Mouse (Mus musculus) midbrain, embryonic 10.5 days (tissue): ENCODE results near the gene Crym. TPM values are rescaled to one million over a fixed set of nuclear protein-coding genes. Genes with fewer than 3 reads are reported as not detected.

ENCODE experiments used
- DNase-seq: peaks from one replicate; pipeline ENCODE4 v3.0.0-alpha.2; 2017; ENCODE audit warnings: low spot score
- H3K27ac ChIP-seq: fragments of 300-500 bp; sonication (generic); replicated peaks from 2 replicates; pipeline ENCODE4 v1.5.1; 2016; ENCODE audit warnings: mild to moderate bottlenecking
- H3K27me3 ChIP-seq: fragments of 300-500 bp; sonication (generic); 2 replicates; pipeline ENCODE4 v1.6.1; 2016; ENCODE audit warnings: low read depth, mild to moderate bottlenecking; ENCODE audit not compliant: poor library complexity, severe bottlenecking
- H3K36me3 ChIP-seq: fragments of 300-500 bp; sonication (generic); 2 replicates; pipeline ENCODE4 v1.6.1; 2016; ENCODE audit warnings: mild to moderate bottlenecking, moderate library complexity
- H3K4me1 ChIP-seq: fragments of 300-500 bp; sonication (generic); 2 replicates; pipeline ENCODE4 v1.6.1; 2016
- H3K4me3 ChIP-seq: fragments of 300-500 bp; sonication (generic); 2 replicates; pipeline ENCODE4 v1.5.1; 2016; ENCODE audit warnings: mild to moderate bottlenecking, moderate library complexity
- H3K9me3 ChIP-seq: fragments of 300-500 bp; sonication (generic); replicated peaks from 2 replicates; pipeline ENCODE4 v1.6.1; 2016; ENCODE audit warnings: mild to moderate bottlenecking
- WGBS: fragments of 180-500 bp; shearing (Covaris S2); methylation state at CpG from one replicate; pipeline ENCODE4 v1.1.7; 2016; 5-methylcytosine and 5-hydroxymethylcytosine counted together
- polyA plus RNA-seq: library from polyadenylated mRNA; unstranded; fragments of >200 nt; fragmentation: Nextera tagmentation; extraction: Ambion mirVana; gene quantifications from 2 replicates; pipeline ENCODE4 v1.2.1, GENCODE M21; 2016

The Crym gene
- 35.5 and 40.2 TPM in 2 replicates for polyA plus RNA-seq

GRCm38 (mm10) chr7:120201771-120202170 is at the start of gene Crym:
TSS of gene Crym (minus strand) at chr7:120202111.
- WGBS: 4% methylated on average over 26 of the region's 26 CpGs
- Histone ChIP-seq H3K9me3 (no peaks in the 10 kb centered on the region), H3K4me1 (peaks cover 13% of the 10 kb centered on the region), H3K27me3 (peaks cover 42% of the 10 kb centered on the region), H3K36me3 (no peaks in the 10 kb centered on the region), H3K27ac (no peak within 1 kb of the TSS; the same call in 1 of the 2 replicates), H3K4me3 (peak within 1 kb of the TSS; percentile 43)
- DNase-seq: peak; percentile 25

- Histone ChIP-seq H3K27ac (no peak overlapping the region), H3K27me3 (no peaks in the 10 kb centered on the region), H3K4me1 (no peaks in the 10 kb centered on the region), H3K36me3 (no peaks in the 10 kb centered on the region), H3K4me3 (no peak overlapping the region), H3K9me3 (no peaks in the 10 kb centered on the region)
- no peak for DNase-seq
Observed at GRCm38 (mm10) chr7:120241092-120241491, 39.2 kb upstream of the Crym start.

DNA sequence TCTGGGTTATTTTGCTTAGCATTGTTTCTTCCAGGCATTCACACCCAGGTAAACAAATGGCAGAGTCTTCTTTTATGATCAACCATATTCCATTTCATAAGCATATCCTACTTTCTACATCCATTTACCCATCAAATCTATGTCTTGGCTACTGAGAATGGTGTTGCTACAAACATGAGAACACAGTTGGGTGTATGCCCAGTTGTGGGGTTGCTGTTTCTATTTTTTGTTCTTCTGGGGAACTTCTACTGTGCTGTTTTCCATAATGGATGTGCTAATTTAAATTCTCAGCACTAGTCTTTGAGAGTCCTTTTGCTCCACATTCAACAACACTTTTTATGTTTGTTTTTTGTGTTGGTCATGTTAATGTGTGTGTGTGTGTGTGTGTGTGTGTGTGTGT is 26.6 kb upstream of the Crym start:
- Histone ChIP-seq H3K9me3 (no peaks in the 10 kb centered on the region), H3K27me3 (no peaks in the 10 kb centered on the region), H3K4me1 (no peaks in the 10 kb centered on the region), H3K36me3 (no peaks in the 10 kb centered on the region), H3K4me3 (no peak overlapping the region), H3K27ac (no peak overlapping the region)
- no peak for DNase-seq

DNA sequence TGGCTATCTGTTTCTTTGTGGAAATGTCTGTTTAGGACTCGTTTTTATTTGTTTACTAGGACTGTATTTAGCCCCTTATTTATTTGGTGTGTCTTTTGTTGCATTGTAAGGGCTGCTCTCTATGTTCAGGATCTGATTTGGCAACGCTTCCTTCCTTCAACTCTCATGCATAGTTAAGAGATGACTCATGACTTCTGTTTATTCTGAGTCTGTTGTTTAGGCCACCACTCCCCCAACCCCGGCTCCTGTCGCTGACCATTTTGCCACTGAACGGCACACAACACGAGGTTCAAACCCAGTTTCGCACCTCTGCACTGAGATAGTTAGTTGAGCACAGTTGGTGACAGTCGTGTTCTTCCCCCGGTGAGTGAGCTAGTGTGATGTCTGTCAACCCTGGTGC is 4.1 kb upstream of the Crym start:
- Histone ChIP-seq H3K4me3 (no peak overlapping the region), H3K36me3 (no peaks in the 10 kb centered on the region), H3K27ac (no peak overlapping the region), H3K4me1 (peaks cover 10% of the 10 kb centered on the region), H3K9me3 (no peaks in the 10 kb centered on the region), H3K27me3 (peaks cover 24% of the 10 kb centered on the region)
- WGBS: 79% methylated on average over 9 of the region's 9 CpGs
- no peak for DNase-seq

DNA sequence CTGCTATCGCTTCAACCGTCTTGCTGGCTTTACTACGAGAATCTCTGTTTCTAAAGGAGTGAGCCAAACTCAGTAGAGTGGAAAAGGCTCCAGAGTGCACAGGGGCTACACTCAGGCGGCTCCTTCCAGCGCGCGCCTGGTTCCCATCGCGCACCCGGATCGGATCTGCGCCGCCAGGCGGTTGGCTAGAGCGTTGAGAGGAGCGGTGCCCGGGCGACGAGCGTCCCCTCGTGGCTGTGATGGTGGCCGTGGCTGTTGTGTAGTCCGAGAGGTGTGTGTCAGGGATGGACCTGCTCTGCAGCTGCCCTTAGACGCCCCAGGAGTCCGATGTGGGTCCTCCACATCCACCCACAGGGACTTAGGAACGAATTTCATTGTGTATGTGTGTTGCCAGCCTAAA is 1.9 kb upstream of the Crym start, which contains the start of gene Abca14:
Abca14 (plus strand) TSS at position 173 of the 400 bp plus-strand sequence.
- Histone ChIP-seq H3K36me3 (no peaks in the 10 kb centered on the region), H3K9me3 (no peaks in the 10 kb centered on the region), H3K27ac (no peak within 1 kb of the TSS), H3K4me3 (no peak within 1 kb of the TSS), H3K27me3 (peaks cover 42% of the 10 kb centered on the region), H3K4me1 (peaks cover 13% of the 10 kb centered on the region)
- DNase-seq: peak; percentile 84
- WGBS: 4% methylated on average over 26 of the region's 26 CpGs

- 2% methylated on average over 14 of the region's 14 CpGs for WGBS
- Histone ChIP-seq H3K36me3 (no peaks in the 10 kb centered on the region), H3K4me3 (peak overlapping the region; percentile 43), H3K27me3 (peaks cover 42% of the 10 kb centered on the region), H3K9me3 (no peaks in the 10 kb centered on the region), H3K4me1 (peaks cover 13% of the 10 kb centered on the region), H3K27ac (no peak overlapping the region; the same call in 1 of the 2 replicates)
- DNase-seq: peak; percentile 16
Observed at GRCm38 (mm10) chr7:120201231-120201744, 623 bp downstream of the Crym start.

DNA sequence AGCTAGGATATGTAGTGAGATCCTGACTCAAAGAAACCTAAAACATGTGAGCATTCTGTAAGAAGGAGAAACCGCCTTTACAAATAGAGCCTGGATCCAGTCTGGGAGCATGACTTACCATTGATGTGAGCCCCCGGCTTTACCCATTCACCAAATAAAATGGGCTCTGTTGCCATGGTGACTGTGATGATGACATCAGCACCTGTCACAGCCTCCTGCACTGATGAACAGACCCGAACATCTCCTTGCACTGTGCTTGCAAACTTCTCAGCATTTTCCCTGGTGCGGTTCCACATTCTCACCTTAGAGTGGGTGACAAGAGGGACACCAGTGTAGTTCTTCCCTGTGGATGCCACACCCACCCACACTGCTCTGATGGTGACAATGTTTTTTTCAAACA is 6.7 kb downstream of the Crym start:
- Histone ChIP-seq H3K4me3 (no peak overlapping the region), H3K36me3 (no peaks in the 10 kb centered on the region), H3K4me1 (0 out of 2 replicates have a peak, but pooled peaks cover 5% of the 10 kb centered on the region), H3K27me3 (peaks cover 11% of the 10 kb centered on the region), H3K27ac (no peak overlapping the region), H3K9me3 (no peaks in the 10 kb centered on the region)
- 73% methylated on average over 4 of the region's 4 CpGs for WGBS
- peak; percentile 17 for DNase-seq

- no peaks in the 10 kb centered on the region for H3K9me3 ChIP-seq
- no peaks in the 10 kb centered on the region for H3K36me3 ChIP-seq
- DNase-seq: no peak
- H3K4me3 ChIP-seq: no peak overlapping the region
- H3K27ac ChIP-seq: no peak overlapping the region
- WGBS: 84% methylated on average over 6 of the region's 6 CpGs
- 0 out of 2 replicates have a peak, but pooled peaks cover 5% of the 10 kb centered on the region for H3K4me1 ChIP-seq
- no peaks in the 10 kb centered on the region for H3K27me3 ChIP-seq
Observed at GRCm38 (mm10) chr7:120192816-120193215, 9.1 kb downstream of the Crym start.

DNA sequence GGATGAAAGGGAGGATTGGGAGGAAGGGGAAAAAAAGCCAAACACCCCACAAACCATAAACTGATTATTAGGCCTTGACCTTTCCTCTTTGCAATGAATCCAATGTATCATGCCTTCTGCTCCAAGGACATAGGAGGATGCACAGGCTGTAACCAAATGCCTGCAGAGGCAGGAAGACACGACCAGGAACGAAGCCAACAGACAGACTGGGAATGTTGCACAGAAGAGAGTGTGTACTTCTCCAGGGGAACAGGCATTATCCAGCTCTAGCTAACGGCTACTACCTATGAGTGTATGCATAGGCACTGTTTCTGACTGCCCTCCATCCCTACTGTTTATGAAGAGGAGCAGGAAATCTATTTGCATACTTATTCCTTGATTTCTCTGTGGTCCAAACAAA is 9.7 kb downstream of the Crym start:
- no peaks in the 10 kb centered on the region for H3K36me3 ChIP-seq
- no peak overlapping the region for H3K4me3 ChIP-seq
- no peaks in the 10 kb centered on the region for H3K9me3 ChIP-seq
- DNase-seq: no peak
- no peaks in the 10 kb centered on the region for H3K27me3 ChIP-seq
- WGBS: 66% methylated on average over 3 of the region's 3 CpGs
- no peak overlapping the region for H3K27ac ChIP-seq
- 0 out of 2 replicates have a peak, but pooled peaks cover 5% of the 10 kb centered on the region for H3K4me1 ChIP-seq

DNA sequence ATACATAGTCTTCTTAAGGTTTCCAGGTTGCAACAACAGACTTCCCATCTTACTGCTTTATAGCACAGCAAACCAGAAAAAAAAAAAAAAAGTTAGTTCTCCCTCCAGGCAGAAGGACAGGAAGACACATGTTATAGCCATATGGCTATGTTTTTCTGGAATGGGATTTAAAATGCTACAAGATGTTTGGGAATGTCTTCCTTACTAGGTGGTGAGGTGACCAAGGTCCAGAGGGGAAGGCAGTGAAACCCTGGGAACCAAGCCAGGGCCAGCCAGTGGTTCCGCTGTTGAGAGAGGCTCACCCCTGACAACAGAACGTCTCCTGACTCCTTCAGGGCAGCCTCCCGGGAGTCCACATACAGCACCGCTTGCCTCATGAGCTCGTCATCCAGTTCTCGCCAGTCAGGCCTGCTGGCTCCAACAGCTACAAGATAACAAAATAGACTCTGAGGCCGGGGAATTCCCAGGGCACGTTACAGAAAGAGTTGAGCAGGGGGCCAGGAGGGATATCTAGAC is 11.7 kb downstream of the Crym start:
- H3K27ac ChIP-seq: no peak overlapping the region
- no peak overlapping the region for H3K4me3 ChIP-seq
- no peak for DNase-seq
- WGBS: 71% methylated on average over 8 of the region's 8 CpGs
- 0 out of 2 replicates have a peak, but pooled peaks cover 3% of the 10 kb centered on the region for H3K4me1 ChIP-seq
- no peaks in the 10 kb centered on the region for H3K36me3 ChIP-seq
- H3K27me3 ChIP-seq: no peaks in the 10 kb centered on the region
- H3K9me3 ChIP-seq: no peaks in the 10 kb centered on the region

GRCm38 (mm10) chr7:120189369-120190149 is 12.4 kb downstream of the Crym start:
- no peak for DNase-seq
- H3K27ac ChIP-seq: no peak overlapping the region
- H3K27me3 ChIP-seq: no peaks in the 10 kb centered on the region
- WGBS: 89% methylated on average over 8 of the region's 8 CpGs
- H3K36me3 ChIP-seq: no peaks in the 10 kb centered on the region
- H3K4me1 ChIP-seq: no peaks in the 10 kb centered on the region
- no peaks in the 10 kb centered on the region for H3K9me3 ChIP-seq
- no peak overlapping the region for H3K4me3 ChIP-seq

GRCm38 (mm10) chr7:120188946-120189345 is 13.0 kb downstream of the Crym start:
- no peaks in the 10 kb centered on the region for H3K9me3 ChIP-seq
- no peaks in the 10 kb centered on the region for H3K4me1 ChIP-seq
- H3K27ac ChIP-seq: no peak overlapping the region
- no peak for DNase-seq
- no peak overlapping the region for H3K4me3 ChIP-seq
- H3K36me3 ChIP-seq: no peaks in the 10 kb centered on the region
- H3K27me3 ChIP-seq: no peaks in the 10 kb centered on the region
- WGBS: 92% methylated on average over 5 of the region's 5 CpGs

DNA sequence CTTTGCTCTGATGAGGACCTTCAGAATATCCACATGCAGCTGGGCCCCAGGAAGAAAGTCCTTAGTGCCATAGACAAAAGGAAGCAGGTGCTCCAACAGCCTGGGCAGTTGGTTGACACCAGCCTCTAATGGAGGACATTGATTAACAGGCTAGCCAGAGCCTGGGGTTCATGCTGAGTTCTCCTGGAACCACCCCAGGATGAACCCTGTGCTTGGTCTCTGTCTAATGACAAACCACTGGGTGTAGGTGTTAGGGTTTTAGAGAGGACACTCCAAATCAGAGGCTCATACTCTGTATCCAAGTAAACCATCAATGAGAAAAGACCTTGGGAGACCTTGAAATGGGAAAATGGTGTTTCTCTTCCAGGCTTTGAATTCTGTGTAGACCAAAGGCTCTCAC is 19.0 kb downstream of the Crym start:
- H3K4me3 ChIP-seq: no peak overlapping the region
- no peak overlapping the region for H3K27ac ChIP-seq
- H3K36me3 ChIP-seq: no peaks in the 10 kb centered on the region
- H3K9me3 ChIP-seq: no peaks in the 10 kb centered on the region
- no peak for DNase-seq
- H3K4me1 ChIP-seq: no peaks in the 10 kb centered on the region
- H3K27me3 ChIP-seq: no peaks in the 10 kb centered on the region
